Mouse (Mus musculus) thymus, adult 18-20 months (tissue): ENCODE measurements around the gene Ttc28.

Source experiments
- DNase-seq, 2 experiments: peaks; one replicate each; pipeline ENCODE4 v3.0.0; 2022; ENCODE audit warnings: mixed read lengths in 2 of 2

Ttc28 gene

DNA sequence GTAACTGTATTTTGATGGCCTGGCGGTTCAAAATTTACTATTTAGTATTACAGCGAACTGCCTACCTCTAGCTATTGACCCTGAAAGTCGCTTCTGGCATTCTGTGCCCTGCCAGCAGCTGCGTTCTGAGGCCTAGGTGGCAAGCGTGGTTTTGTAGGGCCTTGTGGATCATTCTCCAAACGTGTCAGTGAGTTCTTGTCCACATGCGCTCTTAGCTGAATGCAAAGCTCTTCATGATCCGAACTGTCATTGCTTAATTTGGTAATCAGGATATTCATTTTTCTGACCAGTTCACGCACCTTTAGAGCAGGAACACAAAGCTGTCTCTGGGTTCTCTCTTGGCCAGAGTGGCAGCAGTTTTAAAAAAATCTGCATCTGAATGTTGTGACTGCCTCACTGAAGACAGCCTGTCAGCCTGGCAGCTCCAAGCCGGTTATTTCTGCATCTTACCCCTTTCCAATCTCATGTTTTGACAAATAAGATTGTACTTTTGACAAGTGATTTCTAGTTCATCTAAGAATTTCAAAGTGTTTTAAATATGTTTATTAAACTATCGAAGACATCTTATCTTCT lies 88.0 kb downstream of the Ttc28 start:
- DNase-seq, result no peak

DNA sequence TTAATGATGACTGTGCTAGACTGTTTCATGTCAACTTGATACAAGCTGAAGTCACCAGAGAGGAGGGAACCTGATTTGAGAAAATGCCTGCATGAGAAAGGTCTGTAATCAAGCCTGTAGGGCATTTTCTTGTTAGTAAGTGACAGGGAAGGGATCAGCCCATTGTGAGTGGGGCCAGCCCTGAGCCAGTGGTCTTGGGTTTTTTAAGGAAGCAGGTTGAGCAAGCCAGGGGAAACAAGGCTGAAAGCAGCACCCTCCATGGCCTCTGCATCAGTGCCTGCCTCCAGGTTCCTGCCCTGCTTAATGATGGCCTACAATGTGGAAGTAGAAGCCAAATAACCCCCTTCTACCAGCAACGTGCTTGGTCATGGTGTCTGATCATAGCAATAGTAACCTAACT lies 89.0 kb downstream of the Ttc28 start:
- no peak for DNase-seq

DNA sequence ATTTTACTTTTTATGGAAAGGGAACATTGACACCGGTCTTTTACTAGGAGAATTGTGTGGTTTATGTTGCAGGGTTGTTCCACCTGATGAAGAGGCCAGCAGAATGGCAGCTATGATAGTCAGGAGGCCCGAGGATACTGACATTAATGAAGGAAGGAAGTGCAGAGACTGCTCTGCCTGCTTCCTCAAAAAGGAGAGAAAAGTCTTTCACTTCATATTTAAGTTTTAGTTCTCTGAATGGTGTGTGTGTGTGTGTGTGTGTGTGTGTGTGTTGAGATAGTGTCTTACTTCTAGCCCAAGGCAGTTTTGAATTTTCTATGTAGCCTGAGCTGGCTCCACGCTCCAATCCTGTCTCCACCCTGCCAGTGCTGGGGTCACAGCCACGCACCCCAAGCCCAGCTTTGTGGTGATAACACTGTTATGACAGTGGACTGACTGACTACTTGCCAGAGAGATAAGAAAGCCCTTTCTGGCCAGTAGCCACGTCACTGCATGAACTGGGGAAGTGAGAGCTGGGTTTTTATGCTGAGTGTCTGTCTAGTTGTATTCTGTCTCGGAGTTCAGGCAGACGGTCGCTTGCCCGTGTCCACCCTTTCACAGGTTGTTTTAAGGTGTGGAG lies 90.7 kb downstream of the Ttc28 start:
- DNase-seq, result no peak

DNA sequence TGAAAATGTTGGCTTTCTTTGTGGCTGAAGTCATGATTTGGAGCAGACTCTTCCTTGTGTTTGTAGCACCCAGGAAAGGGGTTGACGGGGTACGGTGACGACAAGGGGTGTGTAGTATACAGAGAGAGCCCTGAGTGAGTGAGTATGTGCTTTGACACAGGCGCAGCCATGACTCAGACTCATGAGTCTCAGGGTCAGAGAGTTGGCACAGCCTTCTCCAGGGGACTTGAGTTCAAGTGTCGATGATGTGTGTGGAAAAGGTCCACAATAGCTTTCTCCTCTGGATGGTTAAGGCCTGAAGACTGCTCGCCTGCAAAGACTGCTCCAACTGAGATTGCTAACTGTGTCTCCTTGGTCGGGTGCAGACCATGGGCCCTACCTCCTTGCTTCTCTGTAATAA lies 97.1 kb downstream of the Ttc28 start:
- DNase-seq, result no peak

DNA sequence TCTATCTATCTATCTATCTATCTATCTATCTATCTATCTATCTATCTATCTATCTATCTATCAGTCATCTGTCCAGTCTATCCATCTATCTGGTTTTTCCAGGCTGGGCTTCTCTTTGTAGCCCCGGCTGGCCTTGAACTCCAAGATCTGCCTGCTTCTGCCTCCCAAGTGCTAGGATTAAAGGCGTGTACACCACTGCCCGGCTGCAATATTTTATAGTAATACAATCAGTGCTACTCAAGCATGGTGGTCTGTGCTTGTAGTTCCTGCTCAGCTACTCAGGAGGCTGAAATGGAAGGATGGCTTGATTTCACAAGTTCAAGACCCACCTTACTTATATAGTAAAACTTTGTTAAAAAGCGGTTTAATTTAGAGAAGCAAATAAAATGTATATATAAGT lies 98.2 kb downstream of the Ttc28 start:
- no peak for DNase-seq

DNA sequence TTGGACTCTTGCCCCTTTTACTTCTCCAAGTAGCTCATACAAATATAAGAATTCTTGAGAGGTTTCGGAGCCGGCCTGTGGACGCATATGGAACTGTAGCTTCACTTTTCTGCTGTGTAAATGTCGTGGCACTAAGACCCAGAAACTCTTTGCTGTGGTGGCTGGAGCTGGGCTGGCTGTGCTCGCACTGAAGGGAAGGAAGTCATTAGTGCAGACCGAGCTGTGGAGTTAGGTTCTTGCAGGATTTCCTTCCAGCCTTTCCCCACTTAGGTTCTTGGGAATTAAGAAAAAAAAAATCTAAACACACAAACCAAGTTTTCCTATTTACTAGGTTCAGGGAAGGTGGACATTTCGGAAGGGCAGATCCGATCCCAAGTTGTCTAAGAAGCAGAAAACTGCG lies 98.9 kb downstream of the Ttc28 start:
- peak; percentile 14 to 27 for DNase-seq

DNA sequence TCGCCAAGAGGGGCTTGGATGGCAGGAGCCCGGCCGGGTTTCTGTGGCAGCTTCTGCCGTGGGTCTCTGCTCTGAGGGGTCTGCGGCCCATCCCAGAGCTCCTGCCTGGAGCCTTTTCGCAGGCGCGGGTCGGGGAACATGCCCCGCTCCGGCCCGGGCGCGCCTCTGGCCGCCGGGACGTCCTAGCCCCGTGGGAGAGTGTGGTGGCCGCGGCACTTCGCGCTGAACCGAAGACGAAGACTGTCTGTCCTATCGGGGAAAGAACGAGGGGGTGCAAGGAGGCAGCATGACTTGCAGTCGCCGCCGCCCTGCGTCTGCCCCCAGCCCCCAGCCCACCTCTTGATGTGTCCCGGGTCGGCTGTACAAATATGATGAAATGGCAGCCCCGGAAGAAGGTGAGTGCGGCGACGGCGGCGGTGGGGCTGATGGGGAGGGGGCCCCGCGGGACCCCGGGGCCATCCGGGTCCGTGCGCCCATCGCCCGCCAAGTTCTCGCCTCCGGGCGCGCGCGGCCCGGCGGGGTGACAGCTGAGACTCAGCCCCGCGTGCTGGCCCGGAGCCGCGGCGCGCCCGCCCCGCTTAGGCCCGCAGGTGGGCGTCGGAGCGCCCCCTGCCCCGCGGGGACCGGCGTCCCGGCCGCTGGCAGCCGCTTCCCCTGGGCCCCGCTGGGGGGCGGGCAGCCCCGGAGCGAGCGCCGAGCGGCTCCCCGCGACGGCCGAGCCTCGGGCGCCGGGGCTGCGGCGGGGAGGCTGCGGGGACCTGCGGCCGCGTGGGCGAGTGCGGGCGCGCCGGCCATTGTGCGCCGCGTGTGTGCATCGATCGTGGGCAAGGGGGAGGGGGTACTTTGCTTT lies 99.6 kb downstream of the Ttc28 start:
- peak; percentile 13 to 19 for DNase-seq

DNA sequence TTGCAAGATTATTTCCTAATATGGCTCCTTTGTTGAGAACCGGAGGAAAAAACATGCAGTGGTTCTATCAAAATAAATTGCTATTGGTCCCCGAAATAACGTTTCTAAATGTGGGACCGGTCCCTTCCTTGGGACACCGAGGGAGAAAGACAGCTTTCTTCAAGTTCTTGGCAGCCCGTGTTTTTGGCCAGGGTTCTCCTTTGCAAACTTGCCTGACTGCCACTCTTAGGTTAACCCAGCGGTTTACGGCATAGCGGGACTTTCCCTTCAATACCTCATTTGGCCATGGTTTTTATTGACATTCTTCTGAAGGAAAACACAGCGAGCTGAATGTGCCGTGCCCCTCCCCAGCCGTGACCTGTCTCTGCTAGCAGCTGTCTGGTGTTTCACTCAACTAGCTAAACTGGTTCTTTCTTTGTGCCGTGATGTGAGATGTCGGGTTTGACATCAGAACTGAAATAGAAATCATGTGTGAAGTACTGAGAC lies 100.3 kb downstream of the Ttc28 start:
- peak in 1 of 2 experiments; percentile 18 for DNase-seq

DNA sequence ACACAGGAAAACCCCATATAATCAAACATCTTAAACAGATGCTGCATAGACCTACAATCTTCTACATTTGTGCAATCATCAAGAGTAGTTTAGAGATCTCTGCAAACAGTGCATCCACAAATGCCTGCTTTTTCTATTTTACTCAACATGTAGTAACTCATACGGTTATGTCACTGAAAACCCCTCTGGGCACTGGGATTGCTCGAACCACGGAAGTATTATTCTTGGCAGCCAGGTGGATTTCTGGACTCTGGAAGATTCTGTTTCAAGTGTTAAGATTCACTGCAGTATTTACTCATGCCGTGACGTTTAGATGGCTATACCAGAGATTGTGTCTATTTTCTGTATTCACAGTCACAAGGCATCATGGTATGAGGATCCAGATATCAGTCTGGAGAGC lies 101.0 kb downstream of the Ttc28 start:
- no peak for DNase-seq

DNA sequence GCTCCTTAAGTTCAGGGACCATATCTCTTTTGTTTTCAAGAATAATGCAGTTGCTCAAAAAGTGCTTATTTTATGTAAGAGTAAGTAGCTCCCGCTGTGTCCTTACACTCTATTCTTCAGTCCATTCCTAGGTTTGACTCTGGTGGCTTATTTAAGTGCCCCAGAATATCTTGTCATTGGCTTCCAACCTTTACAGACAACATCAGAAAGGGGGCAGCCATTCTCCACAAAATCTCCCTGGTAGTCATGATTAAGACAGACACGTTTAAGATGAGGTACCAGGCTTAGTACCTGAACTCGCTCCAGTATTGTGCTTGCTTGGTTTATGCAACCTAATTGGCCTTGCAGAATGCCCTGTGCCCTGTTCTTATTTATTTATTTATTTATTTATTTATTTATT lies 102.8 kb downstream of the Ttc28 start:
- DNase-seq, result no peak

DNA sequence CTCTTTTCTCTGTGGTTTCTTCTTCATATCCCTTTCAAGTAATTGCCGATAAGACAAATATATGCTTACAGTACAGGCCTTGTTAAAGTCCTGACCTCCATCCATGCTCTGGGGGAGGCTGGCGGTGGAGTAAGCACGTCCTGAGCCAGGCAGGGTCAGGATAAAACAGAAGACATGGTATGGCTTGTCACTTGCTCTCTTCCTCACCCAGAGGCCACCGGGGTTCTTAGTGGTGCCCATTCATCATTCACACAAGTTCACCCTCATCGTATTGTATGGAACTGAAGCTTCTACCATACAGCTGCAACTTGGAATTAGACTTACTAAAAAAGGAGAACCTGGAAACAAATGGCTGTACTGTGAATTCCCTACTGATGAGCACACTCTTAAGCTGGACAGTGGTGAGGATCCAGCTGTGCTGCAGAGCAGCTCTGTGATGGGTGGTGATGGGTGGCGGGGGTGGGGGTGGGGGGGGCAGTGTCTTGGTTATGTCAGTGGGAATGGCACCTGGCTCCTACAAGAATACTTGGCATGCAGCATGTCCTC lies 104.6 kb downstream of the Ttc28 start:
- no peak for DNase-seq

DNA sequence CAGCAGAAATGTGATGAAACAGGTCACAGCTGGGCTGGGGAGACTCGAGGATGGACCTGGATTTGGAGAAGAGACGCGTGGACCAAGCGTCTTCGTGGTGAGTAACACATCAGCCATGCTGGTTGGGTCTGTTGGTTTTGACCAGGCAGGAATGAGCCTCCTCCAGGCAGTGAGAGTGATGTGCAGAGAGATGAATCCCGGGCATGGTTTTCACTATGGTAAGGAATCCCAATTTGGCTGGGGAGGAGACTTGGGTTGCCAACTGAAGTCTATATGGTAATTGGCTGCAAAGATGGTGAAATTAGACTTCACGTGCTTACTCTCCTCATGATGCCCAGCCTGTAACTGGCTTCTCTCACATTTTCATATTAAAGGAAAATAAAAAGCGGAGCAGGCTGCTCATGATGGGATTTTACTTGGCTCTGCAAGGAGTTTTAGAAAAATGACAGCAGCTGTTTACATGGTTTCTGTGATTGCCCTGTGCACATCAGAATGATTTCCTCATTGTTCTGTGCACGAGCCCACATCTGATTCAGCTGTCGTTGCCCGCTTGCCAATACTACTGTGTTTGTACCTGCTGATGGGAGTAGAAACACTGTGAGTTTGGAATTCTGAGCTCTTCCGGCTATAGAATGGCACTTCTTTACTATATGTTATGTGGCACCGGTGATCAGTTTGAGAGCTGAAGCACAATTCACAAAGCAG lies 117.4 kb downstream of the Ttc28 start:
- no peak for DNase-seq

DNA sequence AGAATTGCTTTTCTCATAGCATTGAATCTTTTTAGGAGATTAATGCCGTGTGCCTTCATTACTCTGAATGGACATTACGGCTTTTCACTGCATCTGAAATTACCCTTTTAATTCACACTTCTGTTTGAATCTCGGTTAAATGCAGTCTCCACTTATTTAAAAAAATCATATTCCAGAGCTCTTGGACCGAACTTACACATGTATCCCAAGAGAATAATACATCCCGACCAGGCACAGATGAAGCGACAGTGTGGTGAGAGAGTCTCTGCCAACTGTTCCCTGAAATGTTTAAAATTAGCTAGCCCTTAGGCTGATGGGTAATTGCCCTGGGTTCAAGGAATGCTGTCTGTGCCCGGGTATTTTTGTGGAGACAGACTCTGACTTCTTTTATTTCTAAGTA lies 118.1 kb downstream of the Ttc28 start:
- DNase-seq, result no peak

DNA sequence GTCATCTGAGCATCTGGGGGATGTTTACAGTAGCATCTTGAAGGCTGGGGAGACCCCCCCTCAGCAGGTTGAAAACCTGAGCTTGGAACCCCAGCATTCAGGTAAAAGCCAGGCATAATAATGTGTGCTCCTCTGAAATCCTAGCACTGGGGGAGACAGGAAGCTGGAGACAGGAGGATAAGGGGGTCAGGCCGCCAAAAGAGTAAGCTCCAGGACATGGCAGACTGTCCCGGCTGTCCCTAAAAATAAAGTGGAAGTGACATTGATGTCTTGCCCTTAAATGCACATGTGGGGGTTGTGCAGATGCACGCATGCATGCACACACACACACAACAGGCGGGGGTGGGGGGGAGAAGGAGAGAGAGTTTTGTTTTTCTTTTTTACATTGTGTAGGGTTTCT lies 118.7 kb downstream of the Ttc28 start:
- no peak for DNase-seq

DNA sequence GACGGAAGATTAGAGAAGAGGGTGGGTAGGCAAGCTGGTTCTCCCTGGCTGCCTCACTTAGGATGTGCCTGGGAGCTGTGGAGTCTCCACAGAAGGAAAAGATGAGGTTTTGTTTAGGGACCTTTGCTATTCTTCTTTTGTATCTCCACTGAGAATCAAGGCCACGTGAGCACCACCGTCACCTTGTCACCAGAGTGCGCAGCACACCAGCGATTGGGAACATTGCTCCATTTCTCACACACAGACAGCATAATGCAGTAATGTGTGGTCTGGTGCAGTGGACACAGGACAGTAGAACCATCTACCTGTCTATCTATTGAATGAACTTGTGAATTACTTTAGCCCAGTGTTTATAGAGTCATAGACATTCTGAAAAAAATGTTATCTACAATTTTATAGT lies 121.3 kb downstream of the Ttc28 start:
- DNase-seq, result no peak

DNA sequence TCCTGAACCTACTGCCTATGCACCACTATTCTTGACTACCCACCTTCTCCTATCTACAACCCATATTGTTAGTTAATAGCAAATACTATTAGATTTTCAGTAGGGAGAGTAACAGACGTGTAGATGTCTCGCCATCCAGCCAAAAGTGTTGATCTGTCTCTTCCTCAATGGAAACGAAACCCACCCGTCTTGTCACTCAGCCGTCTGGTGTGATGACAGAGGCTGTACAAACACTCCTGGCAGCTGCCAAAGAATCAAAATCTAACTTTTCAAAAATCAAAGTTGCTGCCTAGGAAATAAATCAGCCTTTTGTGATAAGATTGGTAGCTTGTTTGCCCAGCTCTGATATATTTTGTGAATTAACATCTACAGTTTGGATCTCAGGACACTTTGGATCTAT lies 123.6 kb downstream of the Ttc28 start:
- no peak for DNase-seq

DNA sequence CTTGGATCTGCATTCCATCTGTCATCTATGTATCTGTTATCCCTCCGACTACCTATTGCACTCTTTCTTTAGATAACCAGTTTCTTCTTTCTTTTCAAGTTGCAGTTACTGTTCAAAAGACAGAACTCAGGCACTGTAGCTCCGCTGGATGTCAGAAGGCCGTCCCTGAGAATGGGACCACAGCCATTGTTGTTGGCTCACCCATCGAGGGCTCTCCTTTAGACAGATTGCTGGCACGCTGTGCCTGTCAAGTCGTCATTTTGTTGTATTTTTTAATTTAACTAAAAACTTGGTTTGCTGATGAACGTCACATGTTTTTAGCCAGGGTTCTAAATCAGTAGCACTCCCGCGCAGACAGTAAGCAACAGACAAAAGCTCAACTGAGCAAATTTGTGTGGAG lies 124.1 kb downstream of the Ttc28 start:
- no peak for DNase-seq

DNA sequence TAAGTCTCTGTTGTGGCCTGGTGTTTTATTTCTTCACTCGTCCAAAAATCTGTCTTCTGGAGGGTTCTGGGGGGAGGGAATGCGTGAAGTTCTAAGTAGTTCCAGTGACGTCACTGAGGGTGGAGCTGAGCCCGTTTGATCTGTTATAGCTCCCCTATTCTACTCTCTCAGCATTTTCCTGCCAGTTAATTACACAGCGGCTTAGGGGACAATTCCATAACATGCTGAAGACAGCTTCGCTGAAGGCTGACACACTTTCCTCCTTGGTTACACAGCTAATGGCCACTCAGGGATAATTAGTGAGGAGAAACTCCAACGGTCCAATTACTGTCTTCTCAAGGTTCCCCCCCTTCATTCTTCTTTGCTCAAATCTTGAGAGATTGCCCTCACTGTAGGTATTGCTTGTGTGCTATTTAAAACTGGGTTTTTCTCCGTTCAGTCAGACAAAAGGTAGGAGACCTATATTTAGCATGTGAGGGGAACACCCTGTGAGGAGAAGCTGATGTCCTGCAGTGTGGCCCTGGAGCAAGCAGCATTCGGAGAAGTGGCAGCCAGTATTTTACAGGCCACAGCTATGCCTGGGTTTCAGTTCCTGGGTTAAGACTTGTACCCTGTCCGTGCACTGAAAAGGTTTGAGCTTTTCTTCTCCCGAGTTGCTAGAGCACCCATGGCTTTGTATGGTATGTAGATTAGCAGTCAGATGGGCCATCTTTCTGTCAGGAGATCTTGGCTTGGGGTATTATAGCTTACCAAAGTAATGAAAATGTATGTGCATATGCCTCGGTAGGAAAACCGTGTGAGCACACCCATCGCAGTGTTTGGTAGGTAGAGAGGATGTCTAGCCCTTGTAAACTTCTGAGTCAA lies 126.9 kb downstream of the Ttc28 start:
- no peak for DNase-seq

DNA sequence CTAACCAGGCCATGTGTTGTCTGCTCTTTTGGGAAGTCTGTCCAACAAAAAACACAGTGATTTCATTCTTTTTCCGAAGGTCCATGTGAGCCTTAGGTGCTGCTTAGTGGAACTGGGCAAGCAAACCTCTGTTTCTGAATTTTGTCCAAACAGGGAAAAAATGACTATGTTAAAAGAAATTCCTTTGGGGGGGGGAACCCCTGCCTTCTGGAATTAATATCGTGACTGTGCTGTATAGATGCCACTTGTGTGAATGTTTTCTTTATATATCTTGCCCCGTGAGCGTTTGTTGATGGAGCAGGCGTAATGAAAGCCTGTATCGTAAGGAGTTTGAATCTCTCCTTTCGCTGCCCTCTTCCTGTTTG lies 127.5 kb downstream of the Ttc28 start:
- DNase-seq, result no peak

DNA sequence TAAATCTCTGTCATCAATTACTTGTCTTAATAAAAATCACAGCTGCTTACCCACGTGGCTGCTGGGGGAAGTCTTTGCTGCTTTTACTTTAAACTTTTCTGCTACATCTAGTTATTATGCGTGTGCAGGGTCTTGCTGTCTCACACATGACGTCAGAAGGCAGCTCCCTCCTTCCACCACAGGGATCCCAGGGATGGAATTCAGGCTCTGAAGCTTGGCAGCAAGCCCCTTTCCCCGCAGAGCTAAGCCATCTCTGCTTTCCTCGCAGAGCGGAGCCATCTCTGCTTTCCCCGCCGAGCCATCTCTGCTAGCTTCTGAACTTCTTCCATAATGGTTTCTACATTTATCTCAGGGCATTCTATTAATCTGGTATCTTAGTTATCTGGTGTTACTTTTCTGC lies 128.3 kb downstream of the Ttc28 start:
- no peak for DNase-seq

DNA sequence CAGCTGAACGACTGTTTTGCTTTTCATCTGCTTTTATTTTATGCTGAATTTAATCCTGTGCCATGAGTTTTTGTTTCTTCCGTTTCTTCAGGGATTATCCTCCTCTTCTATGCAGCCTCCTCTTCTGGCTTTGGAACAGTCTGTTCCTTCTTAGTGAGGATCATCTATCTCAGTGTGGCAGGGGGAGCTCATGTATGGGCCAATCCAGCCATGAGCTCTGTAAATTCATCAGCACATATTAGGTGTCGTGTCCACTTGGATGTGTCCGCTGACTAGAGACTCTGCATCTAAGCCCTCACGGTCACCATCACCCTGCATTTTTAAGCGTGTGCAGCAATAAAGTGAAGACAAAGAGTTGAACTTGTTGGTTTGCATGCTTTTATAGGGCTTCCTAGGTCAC lies 128.8 kb downstream of the Ttc28 start:
- no peak for DNase-seq

DNA sequence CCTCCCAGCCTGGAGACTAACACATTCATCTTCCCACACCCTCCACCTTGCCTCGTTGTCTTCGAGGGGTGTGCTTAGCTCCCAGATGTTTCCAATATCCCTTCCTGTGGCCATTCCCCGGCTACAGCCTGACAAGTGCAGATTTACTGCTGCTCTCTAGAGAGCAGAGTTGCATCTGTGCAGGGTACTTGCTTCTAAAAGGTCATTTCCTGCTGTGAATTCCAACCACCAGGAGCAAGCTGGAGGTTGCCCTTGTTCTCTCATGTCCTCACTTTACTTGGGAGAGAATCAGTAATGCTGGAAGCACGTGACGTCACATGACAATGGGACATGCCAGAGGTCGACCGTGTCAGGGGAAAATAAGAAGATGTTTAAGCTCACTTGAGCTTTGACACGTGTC lies 131.7 kb downstream of the Ttc28 start:
- no peak for DNase-seq
